Mouse (Mus musculus): ENCODE results near the gene Galk1. TPM values are rescaled to one million over a fixed set of nuclear protein-coding genes. Genes with fewer than 3 reads are reported as not detected.

Gene Galk1
- polyA plus RNA-seq (2014; fragmentation: Nextera tagmentation; extraction: Ambion mirVana) = 45.0 and 53.6 TPM in 2 replicates

- Histone ChIP-seq H3K4me1 (ENCODE audit: control insufficient read depth, insufficient read depth, low read length) (peaks cover 12% of the 10 kb centered on the region), H3K9ac (replicated peaks; ENCODE audit: low read depth, low read length) (peak within 1 kb of the TSS; percentile 70), H3K36me3 (ENCODE audit: control insufficient read depth, insufficient read depth, low read length) (no peaks in the 10 kb centered on the region), H3K4me2 (ENCODE audit: low read depth, low read length) (peak within 1 kb of the TSS; percentile 74), H3K9me3 (ENCODE audit: control insufficient read depth, low read length) (no peaks in the 10 kb centered on the region), H3K27me3 (ENCODE audit: control insufficient read depth, insufficient read depth, low read length) (no peaks in the 10 kb centered on the region), H3K4me3 (ENCODE audit: low read depth, low read length) (peak within 1 kb of the TSS; percentile 56), H3K27ac (ENCODE audit: low read depth, low read length) (peak within 1 kb of the TSS; percentile 74)
- whole genome bisulfite sequencing = under 1% methylated on average over 55 of the region's 55 CpGs
- peak; percentile 87 for ATAC-seq (ENCODE audit: low read depth)
Measured at GRCm38 (mm10) chr11:116012262-116012947, at the start of gene Galk1. Galk1 (minus strand) TSS chr11:116012719.

GRCm38 (mm10) chr11:116061641-116062415 is 49.3 kb upstream of the Galk1 start:
- no peaks in the 10 kb centered on the region for H3K9me3 ChIP-seq (ENCODE audit: control insufficient read depth, low read length)
- 87% methylated on average over 13 of the region's 13 CpGs for WGBS
- H3K27ac ChIP-seq (ENCODE audit: low read depth, low read length) = no peak overlapping the region
- no peak for ATAC-seq (ENCODE audit: low read depth)
- no peak overlapping the region for H3K4me2 ChIP-seq (ENCODE audit: low read depth, low read length)
- H3K4me1 ChIP-seq (ENCODE audit: control insufficient read depth, insufficient read depth, low read length) = no peaks in the 10 kb centered on the region
- H3K36me3 ChIP-seq (ENCODE audit: control insufficient read depth, insufficient read depth, low read length) = peaks cover 46% of the 10 kb centered on the region
- H3K9ac ChIP-seq (replicated peaks; ENCODE audit: low read depth, low read length) = no peak overlapping the region
- H3K4me3 ChIP-seq (ENCODE audit: low read depth, low read length) = no peak overlapping the region
- H3K27me3 ChIP-seq (ENCODE audit: control insufficient read depth, insufficient read depth, low read length) = no peaks in the 10 kb centered on the region

- no peak overlapping the region for H3K9ac ChIP-seq (replicated peaks; ENCODE audit: low read depth, low read length)
- no peak overlapping the region for H3K4me2 ChIP-seq (ENCODE audit: low read depth, low read length)
- H3K4me3 ChIP-seq (ENCODE audit: low read depth, low read length) = no peak overlapping the region
- H3K36me3 ChIP-seq (ENCODE audit: control insufficient read depth, insufficient read depth, low read length) = peaks cover 58% of the 10 kb centered on the region
- no peaks in the 10 kb centered on the region for H3K27me3 ChIP-seq (ENCODE audit: control insufficient read depth, insufficient read depth, low read length)
- ATAC-seq (ENCODE audit: low read depth) = no peak
- H3K9me3 ChIP-seq (ENCODE audit: control insufficient read depth, low read length) = no peaks in the 10 kb centered on the region
- WGBS = 93% methylated on average over 9 of the region's 9 CpGs
- no peak overlapping the region for H3K27ac ChIP-seq (ENCODE audit: low read depth, low read length)
- no peaks in the 10 kb centered on the region for H3K4me1 ChIP-seq (ENCODE audit: control insufficient read depth, insufficient read depth, low read length)
Measured at GRCm38 (mm10) chr11:116060596-116060995, 48.1 kb upstream of the Galk1 start.

DNA sequence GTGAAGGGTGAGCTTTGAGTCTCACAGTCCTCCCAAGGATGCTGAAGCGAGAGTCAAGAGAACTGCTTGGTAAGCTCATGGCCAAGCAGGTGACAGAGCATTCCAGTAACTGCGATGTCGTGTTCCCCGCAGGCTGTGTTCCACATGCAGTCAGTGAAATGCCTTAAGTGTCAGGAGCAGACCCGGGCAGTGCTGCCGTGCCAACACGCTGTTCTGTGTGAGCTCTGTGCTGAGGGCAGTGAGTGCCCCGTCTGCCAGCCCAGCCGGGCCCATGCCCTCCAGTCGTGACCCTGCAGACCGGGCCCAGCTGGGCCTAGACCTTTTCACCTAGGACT is 47.1 kb upstream of the Galk1 start:
- H3K9ac ChIP-seq (replicated peaks; ENCODE audit: low read depth, low read length) = no peak overlapping the region
- no peaks in the 10 kb centered on the region for H3K9me3 ChIP-seq (ENCODE audit: control insufficient read depth, low read length)
- no peaks in the 10 kb centered on the region for H3K4me1 ChIP-seq (ENCODE audit: control insufficient read depth, insufficient read depth, low read length)
- H3K4me3 ChIP-seq (ENCODE audit: low read depth, low read length) = no peak overlapping the region
- no peak overlapping the region for H3K27ac ChIP-seq (ENCODE audit: low read depth, low read length)
- H3K36me3 ChIP-seq (ENCODE audit: control insufficient read depth, insufficient read depth, low read length) = peaks cover 67% of the 10 kb centered on the region
- no peak for ATAC-seq (ENCODE audit: low read depth)
- H3K27me3 ChIP-seq (ENCODE audit: control insufficient read depth, insufficient read depth, low read length) = no peaks in the 10 kb centered on the region
- WGBS = 97% methylated on average over 11 of the region's 11 CpGs
- no peak overlapping the region for H3K4me2 ChIP-seq (ENCODE audit: low read depth, low read length)

DNA sequence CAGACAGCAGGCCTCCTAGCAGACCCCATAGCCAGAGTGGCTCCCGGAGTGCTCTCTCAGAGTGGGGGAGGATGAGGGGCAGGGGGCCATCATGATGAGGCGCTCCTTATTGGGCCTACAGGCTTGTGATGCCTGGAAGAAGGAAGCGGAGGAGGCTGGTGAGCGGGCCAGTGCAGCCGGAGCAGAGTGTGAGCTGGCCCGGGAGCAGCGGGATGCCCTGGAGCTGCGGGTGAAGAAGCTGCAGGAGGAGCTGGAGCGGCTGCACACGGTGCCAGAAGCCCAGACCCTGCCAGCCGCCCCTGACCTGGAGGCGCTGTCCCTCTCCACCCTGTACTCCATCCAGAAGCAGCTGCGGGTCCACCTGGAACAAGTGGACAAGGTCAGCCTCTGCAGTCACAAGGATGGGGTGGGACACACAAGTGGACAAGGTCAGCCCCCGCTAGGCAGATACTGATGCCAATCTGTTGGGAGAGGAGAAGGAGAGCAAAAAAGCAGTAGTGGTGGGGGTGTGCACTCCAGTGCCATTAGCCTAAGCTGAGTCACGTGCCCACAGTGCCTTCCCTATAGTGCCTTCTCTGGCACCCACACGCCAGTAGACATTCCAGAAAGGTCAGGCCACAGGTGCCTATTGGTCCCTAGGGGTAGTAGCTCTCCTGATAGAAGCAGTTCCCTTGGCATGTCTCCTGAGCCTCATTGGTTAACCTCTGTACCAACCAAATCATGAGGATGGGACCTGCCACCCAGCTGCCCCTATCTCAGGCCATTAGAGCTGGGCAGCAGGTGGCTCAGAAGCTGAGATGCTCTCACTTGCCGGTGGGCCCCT is 46.6 kb upstream of the Galk1 start:
- Histone ChIP-seq H3K4me2 (ENCODE audit: low read depth, low read length) (no peak overlapping the region), H3K27me3 (ENCODE audit: control insufficient read depth, insufficient read depth, low read length) (no peaks in the 10 kb centered on the region), H3K4me1 (ENCODE audit: control insufficient read depth, insufficient read depth, low read length) (no peaks in the 10 kb centered on the region), H3K36me3 (ENCODE audit: control insufficient read depth, insufficient read depth, low read length) (peaks cover 67% of the 10 kb centered on the region), H3K9me3 (ENCODE audit: control insufficient read depth, low read length) (no peaks in the 10 kb centered on the region), H3K4me3 (ENCODE audit: low read depth, low read length) (no peak overlapping the region), H3K9ac (replicated peaks; ENCODE audit: low read depth, low read length) (no peak overlapping the region), H3K27ac (ENCODE audit: low read depth, low read length) (no peak overlapping the region)
- no peak for ATAC-seq (ENCODE audit: low read depth)
- 93% methylated on average over 17 of the region's 17 CpGs for WGBS

- no peak overlapping the region for H3K4me3 ChIP-seq (ENCODE audit: low read depth, low read length)
- H3K4me1 ChIP-seq (ENCODE audit: control insufficient read depth, insufficient read depth, low read length) = no peaks in the 10 kb centered on the region
- no peaks in the 10 kb centered on the region for H3K27me3 ChIP-seq (ENCODE audit: control insufficient read depth, insufficient read depth, low read length)
- H3K4me2 ChIP-seq (ENCODE audit: low read depth, low read length) = no peak overlapping the region
- 85% methylated on average over 12 of the region's 12 CpGs for WGBS
- H3K36me3 ChIP-seq (ENCODE audit: control insufficient read depth, insufficient read depth, low read length) = peaks cover 74% of the 10 kb centered on the region
- H3K27ac ChIP-seq (ENCODE audit: low read depth, low read length) = no peak overlapping the region
- no peaks in the 10 kb centered on the region for H3K9me3 ChIP-seq (ENCODE audit: control insufficient read depth, low read length)
- no peak overlapping the region for H3K9ac ChIP-seq (replicated peaks; ENCODE audit: low read depth, low read length)
- ATAC-seq (ENCODE audit: low read depth) = no peak
Measured at GRCm38 (mm10) chr11:116058022-116058614, 45.6 kb upstream of the Galk1 start.

DNA sequence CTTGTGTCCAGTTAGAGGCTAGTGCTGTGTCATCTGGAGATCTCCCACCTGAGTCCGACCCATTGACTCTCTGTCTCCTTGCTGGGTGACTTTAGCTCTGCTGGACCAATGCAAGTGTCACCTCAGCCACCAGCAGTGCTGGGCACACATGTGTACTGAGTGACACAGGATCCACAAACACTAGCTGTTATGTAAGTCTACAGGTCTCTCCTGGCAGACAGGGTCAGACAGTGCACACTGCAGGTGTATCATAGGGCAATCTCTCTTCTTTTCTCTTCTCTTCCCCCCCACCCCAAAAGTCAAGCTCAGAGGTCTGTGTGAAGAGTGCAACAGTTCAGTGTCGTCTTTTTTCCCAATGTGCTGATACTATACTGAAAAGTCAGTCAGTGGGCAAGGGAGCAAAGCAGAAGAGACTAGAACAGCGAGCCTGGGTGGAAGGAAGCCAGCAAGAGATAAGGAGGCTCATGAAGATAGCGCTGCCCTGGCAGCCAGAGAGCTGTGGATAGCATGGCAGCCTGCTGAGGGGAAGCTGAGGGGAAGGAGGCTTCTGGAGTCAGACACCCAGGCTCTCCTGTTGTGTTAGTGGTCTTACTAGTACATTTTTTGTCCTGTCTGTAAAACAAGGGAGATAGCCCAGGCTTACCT is 44.8 kb upstream of the Galk1 start:
- no peaks in the 10 kb centered on the region for H3K27me3 ChIP-seq (ENCODE audit: control insufficient read depth, insufficient read depth, low read length)
- H3K4me3 ChIP-seq (ENCODE audit: low read depth, low read length) = no peak overlapping the region
- H3K9ac ChIP-seq (replicated peaks; ENCODE audit: low read depth, low read length) = no peak overlapping the region
- WGBS = 89% methylated on average over 4 of the region's 4 CpGs
- no peaks in the 10 kb centered on the region for H3K9me3 ChIP-seq (ENCODE audit: control insufficient read depth, low read length)
- ATAC-seq (ENCODE audit: low read depth) = no peak
- peaks cover 79% of the 10 kb centered on the region for H3K36me3 ChIP-seq (ENCODE audit: control insufficient read depth, insufficient read depth, low read length)
- no peak overlapping the region for H3K27ac ChIP-seq (ENCODE audit: low read depth, low read length)
- H3K4me2 ChIP-seq (ENCODE audit: low read depth, low read length) = no peak overlapping the region
- H3K4me1 ChIP-seq (ENCODE audit: control insufficient read depth, insufficient read depth, low read length) = no peaks in the 10 kb centered on the region

GRCm38 (mm10) chr11:116055873-116056272 is 43.4 kb upstream of the Galk1 start:
- Histone ChIP-seq H3K27me3 (ENCODE audit: control insufficient read depth, insufficient read depth, low read length) (no peaks in the 10 kb centered on the region), H3K9ac (replicated peaks; ENCODE audit: low read depth, low read length) (no peak overlapping the region), H3K36me3 (ENCODE audit: control insufficient read depth, insufficient read depth, low read length) (peaks cover 75% of the 10 kb centered on the region), H3K4me1 (ENCODE audit: control insufficient read depth, insufficient read depth, low read length) (no peaks in the 10 kb centered on the region), H3K4me3 (ENCODE audit: low read depth, low read length) (no peak overlapping the region), H3K9me3 (ENCODE audit: control insufficient read depth, low read length) (no peaks in the 10 kb centered on the region), H3K27ac (ENCODE audit: low read depth, low read length) (no peak overlapping the region), H3K4me2 (ENCODE audit: low read depth, low read length) (no peak overlapping the region)
- no peak for ATAC-seq (ENCODE audit: low read depth)
- 96% methylated on average over 11 of the region's 11 CpGs for WGBS

Measured in neural tube, embryonic 14.5 days (tissue).